7 mouse cellular contexts compared by ENCODE assay signal in the genomic region with DNA sequence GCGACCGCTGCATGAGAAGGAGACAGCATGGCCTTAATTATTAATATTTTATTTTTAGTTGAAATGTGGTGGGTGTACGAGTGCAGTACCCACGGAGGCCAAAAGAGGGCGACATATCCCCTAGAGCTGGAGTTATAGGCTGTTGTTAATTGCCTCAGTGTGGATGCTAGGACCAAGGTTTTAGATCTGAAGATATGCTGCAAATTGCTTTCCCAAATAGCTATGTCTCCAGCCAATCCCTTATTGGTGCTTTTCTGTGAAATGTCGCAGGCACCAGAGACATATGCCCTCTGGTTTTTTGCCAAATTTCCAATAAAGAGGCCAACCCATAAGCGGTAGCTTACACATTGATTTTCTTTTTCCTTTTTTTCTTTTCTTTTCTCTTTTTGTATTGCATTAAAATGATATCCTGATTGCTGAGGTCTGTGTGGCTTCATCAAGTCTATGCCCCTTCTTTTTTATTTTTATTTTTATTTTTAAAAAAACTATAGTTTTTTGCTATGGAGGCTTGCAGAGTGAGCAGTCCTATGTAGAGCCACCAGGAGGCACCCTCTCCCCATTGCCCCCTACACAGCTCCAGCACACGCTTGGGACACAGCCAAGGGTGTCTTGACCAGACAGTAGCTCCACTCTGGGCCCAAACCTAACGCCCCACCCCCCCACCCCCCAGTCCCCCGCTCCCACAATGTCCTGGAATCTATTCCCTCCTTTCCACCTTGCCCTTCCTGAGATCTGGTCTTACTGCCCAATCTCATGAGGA. TPM values are rescaled to one million over a fixed set of nuclear protein-coding genes. Genes with fewer than 3 reads are reported as not detected.
DNase-seq lines count a peak whose midpoint lies in the region; ATAC-seq and TF ChIP-seq lines count a peak whose summit lies in the region.

No protein-coding gene starts in this region.

- H3K9me3 ChIP-seq in MEL (replicated peaks; ENCODE audit: insufficient read depth, low read length): no peaks in the 10 kb centered on the region

- no peak overlapping the region for H3K4me3 ChIP-seq in MEL (ENCODE audit: control insufficient read depth in 1 of 2, insufficient read depth in 1 of 2, low read depth in 2 of 2, low read length in 2 of 2)
- no peak overlapping the region for H3K4me3 ChIP-seq in bone marrow, adult 2 months (replicated peaks; ENCODE audit: control insufficient read depth, low read depth, low read length)
- H3K4me3 ChIP-seq in embryonic fibroblast, embryonic 13.5 days (ENCODE audit: insufficient read depth, low read length): no peak overlapping the region

- TF ChIP-seq POLR2A in MEL (IDR thresholded peaks at IDR 0.05; ENCODE audit: control insufficient read depth in 1 of 2, insufficient read depth in 1 of 2, low read depth in 1 of 2, low read length in 2 of 2, poor library complexity in 1 of 2): no peak
- no peak for TF ChIP-seq POLR2A in bone marrow, adult 2 months (IDR thresholded peaks at IDR 0.05; ENCODE audit: borderline replicate concordance, control insufficient read depth, low read depth, low read length)
- TF ChIP-seq POLR2A in embryonic fibroblast, embryonic 13.5 days (IDR thresholded peaks at IDR 0.05; ENCODE audit: low read depth, low read length): no peak

- TF ChIP-seq RAD21 in MEL (IDR thresholded peaks at IDR 0.05; ENCODE audit: low read depth, low read length): peak; percentile 98

- H3K4me1 ChIP-seq in MEL (ENCODE audit: control insufficient read depth in 1 of 2, insufficient read depth in 2 of 2, low read length in 2 of 2): peaks cover 24 to 30% of the 10 kb centered on the region in 2 experiments
- H3K4me1 ChIP-seq in bone marrow, adult 2 months (ENCODE audit: control insufficient read depth, insufficient read depth, low read length): peaks cover 9% of the 10 kb centered on the region
- no peaks in the 10 kb centered on the region for H3K4me1 ChIP-seq in embryonic fibroblast, embryonic 13.5 days (ENCODE audit: control insufficient read depth, insufficient read depth, low read length)

- H3K27ac ChIP-seq in MEL (ENCODE audit: control insufficient read depth, low read depth, low read length): no peak overlapping the region
- no peak overlapping the region for H3K27ac ChIP-seq in bone marrow, adult 2 months (ENCODE audit: control insufficient read depth, insufficient read depth, low read depth, low read length, poor library complexity)
- no peak overlapping the region for H3K27ac ChIP-seq in embryonic fibroblast, embryonic 13.5 days (ENCODE audit: insufficient read depth, low read length)

- peak; percentile 43 to 49; a peak in 1 of 4 replicates for ATAC-seq in hematopoietic stem cell, adult 5-6 weeks (replicated peaks in 1 of 2; ENCODE audit: insufficient read depth in 1 of 2, low FRiP score in 2 of 2, low TSS enrichment in 1 of 2, low read depth in 1 of 2, poor library complexity in 2 of 2, severe bottlenecking in 2 of 2)

- TF ChIP-seq EP300 in MEL (IDR thresholded peaks at IDR 0.05; ENCODE audit: low read depth in 1 of 2, low read length in 2 of 2): no peak; a peak in 1 of 4 replicates

- peak; percentile 91 for DNase-seq in MEL (ENCODE audit: low read depth, low spot score)
- DNase-seq in layer of hippocampus, adult 8-10 months (ENCODE audit: low spot score in 2 of 2): peak; percentile 14 to 54
- DNase-seq in lung, postnatal 14 days: peak; percentile 63
- DNase-seq in right cerebral cortex, adult 2 months (ENCODE audit: low spot score in 2 of 2): peak; percentile 64

- peak overlapping the region; percentile 43 for H3K9ac ChIP-seq in MEL (ENCODE audit: control insufficient read depth, low read depth, low read length, poor library complexity, severe bottlenecking)

- H3K27me3 ChIP-seq in MEL (ENCODE audit: control insufficient read depth in 1 of 2, insufficient read depth in 2 of 2, low read length in 2 of 2): no peaks in the 10 kb centered on the region

- peaks cover 0 to 37% of the 10 kb centered on the region in 2 experiments; a peak in 2 of 4 replicates for H3K36me3 ChIP-seq in MEL (ENCODE audit: control insufficient read depth in 1 of 2, insufficient read depth in 2 of 2, low read length in 2 of 2)

- peak; percentile 95 to 98 (median 96) for TF ChIP-seq CTCF in MEL (IDR thresholded peaks at IDR 0.05 in 2 of 3, conservative IDR thresholded peaks at IDR 0.05 in 1 of 3; ENCODE audit: control insufficient read depth in 1 of 3, insufficient read depth in 1 of 3, low read depth in 2 of 3, low read length in 3 of 3, poor library complexity in 1 of 3, severe bottlenecking in 1 of 3)
- peak; percentile 86 for TF ChIP-seq CTCF in bone marrow, adult 2 months (IDR thresholded peaks at IDR 0.05; ENCODE audit: control insufficient read depth, insufficient read depth, low read length)
- TF ChIP-seq CTCF in embryonic fibroblast, embryonic 13.5 days (IDR thresholded peaks at IDR 0.05; ENCODE audit: borderline replicate concordance, insufficient read depth, low read length): peak; percentile 59; the same call in 1 of the 2 replicates

- WGBS in bone marrow, adult 2 months: 19% methylated on average over 10 of the region's 10 CpGs

- no peaks in the 10 kb centered on the region for H3K79me2 ChIP-seq in MEL (ENCODE audit: control insufficient read depth, insufficient read depth, low read length, poor library complexity)

TF ChIP-seq in MEL, 35 proteins besides CTCF, POLR2A, EP300 and RAD21:
- peak; percentile 72; the same call in 1 of the 2 replicates for TF ChIP-seq MYC (IDR thresholded peaks at IDR 0.05; ENCODE audit: low read depth, low read length)
- TF ChIP-seq ZNF384 (IDR thresholded peaks at IDR 0.05; ENCODE audit: low read depth, low read length): peak; percentile 61; the same call in 1 of the 2 replicates
- TF ChIP-seq MAFK (IDR thresholded peaks at IDR 0.05; ENCODE audit: borderline replicate concordance, low read depth, low read length): no peak
- TF ChIP-seq SMC3 (IDR thresholded peaks at IDR 0.05; ENCODE audit: low read depth, low read length): peak; percentile 95
- TF ChIP-seq ZC3H11A (IDR thresholded peaks at IDR 0.05; ENCODE audit: low read depth, low read length): peak; percentile 97
- peak; percentile 41; the same call in 1 of the 2 replicates for TF ChIP-seq MXI1 (IDR thresholded peaks at IDR 0.05; ENCODE audit: low read depth, low read length)
- TF ChIP-seq BHLHE40 (IDR thresholded peaks at IDR 0.05; ENCODE audit: borderline replicate concordance, low read depth, low read length): 0 out of 2 replicates have a peak, but pooled peaks have one; percentile 9
- TF ChIP-seq TAL1 (IDR thresholded peaks at IDR 0.05; ENCODE audit: low read length): no peak
- TF ChIP-seq SIN3A (IDR thresholded peaks at IDR 0.05; ENCODE audit: low read length): peak; percentile 81
- TF ChIP-seq TCF12 (IDR thresholded peaks at IDR 0.05; ENCODE audit: low read depth, low read length): peak; percentile 3; the same call in 1 of the 2 replicates
- no peak for TF ChIP-seq USF1 (IDR thresholded peaks at IDR 0.05; ENCODE audit: low read depth, low read length)
- TF ChIP-seq MEF2A (IDR thresholded peaks at IDR 0.05; ENCODE audit: extremely low read depth, insufficient replicate concordance, low read depth, low read length, poor library complexity, severe bottlenecking): no peak
- TF ChIP-seq GATA1 (IDR thresholded peaks at IDR 0.05; ENCODE audit: low read depth, low read length): peak; percentile 78

RNA-seq across cellular contexts. Expression of a gene that starts 38.7 kb away (rescaled TPM):
- total RNA-seq in MEL (2012; rRNA removed): 78.2 and 81.1 TPM in 2 replicates
- polyA plus RNA-seq in MEL (2012; ENCODE audit: insufficient read depth in 1 of 2, insufficient read length in 2 of 2, low read depth in 1 of 2, low replicate concordance in 2 of 2, missing spikeins in 1 of 2): 100 to 1,000 TPM in 1 of 2 experiments, 10 to 100 TPM in 1; 59.5 to 507 TPM
- 12.9 and 33.0 TPM in 2 replicates for polyA plus RNA-seq in bone marrow, adult 2 months (2011; ENCODE audit: insufficient read depth, insufficient read length, low replicate concordance, missing spikeins)
- polyA plus RNA-seq in embryonic fibroblast, embryonic 13.5 days (2011; ENCODE audit: insufficient read length, low read depth, missing spikeins): 28.5 and 31.9 TPM in 2 replicates
- 288 and 337 TPM in 2 replicates for total RNA-seq in hematopoietic stem cell, adult 5-6 weeks (2017)
- 10 to 100 TPM; 75.8 to 95.8 (median 84.2) TPM for total RNA-seq in layer of hippocampus, adult 8-10 months (2022)

Comparison
In these comparisons a context has a peak if more than half of its experiments do, and no peak if none do; other contexts are left out.
1. DNase-seq: peak in every context shown above with its lines; median percentile 91 in MEL; 64 in right cerebral cortex, adult 2 months; 63 in lung, postnatal 14 days; 34 in layer of hippocampus, adult 8-10 months.